Mouse (Mus musculus): Measurements from ENCODE around the gene Tomm20. TPM values are rescaled to one million over a fixed set of nuclear protein-coding genes. Genes with fewer than 3 reads are reported as not detected.

The Tomm20 gene
- polyA plus RNA-seq, 1 experiment = 131 TPM

DNA sequence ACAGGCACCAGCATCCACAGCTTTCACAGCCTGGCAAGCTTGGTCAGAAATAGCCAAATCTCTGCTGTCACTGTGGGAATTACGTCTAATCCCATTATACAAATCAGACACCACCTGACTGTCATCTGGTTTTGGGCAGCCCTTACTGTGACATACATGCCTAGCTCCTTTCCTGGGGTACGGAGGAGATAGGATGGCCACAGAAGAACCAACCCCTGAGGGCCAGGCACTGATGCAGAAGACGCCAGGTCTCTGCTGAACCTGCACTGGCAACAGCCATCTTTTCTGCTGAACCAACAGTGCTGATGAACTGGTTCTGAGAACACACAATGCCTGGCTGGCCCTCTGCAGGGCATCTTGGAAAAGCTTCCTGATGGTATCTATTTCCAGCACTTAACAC is 8.3 kb downstream of the Tomm20 start:
- no peaks in the 10 kb centered on the region; the same call in 1 of the 2 replicates for H3K4me1 ChIP-seq (ENCODE audit: control insufficient read depth, insufficient read depth, low read length)

DNA sequence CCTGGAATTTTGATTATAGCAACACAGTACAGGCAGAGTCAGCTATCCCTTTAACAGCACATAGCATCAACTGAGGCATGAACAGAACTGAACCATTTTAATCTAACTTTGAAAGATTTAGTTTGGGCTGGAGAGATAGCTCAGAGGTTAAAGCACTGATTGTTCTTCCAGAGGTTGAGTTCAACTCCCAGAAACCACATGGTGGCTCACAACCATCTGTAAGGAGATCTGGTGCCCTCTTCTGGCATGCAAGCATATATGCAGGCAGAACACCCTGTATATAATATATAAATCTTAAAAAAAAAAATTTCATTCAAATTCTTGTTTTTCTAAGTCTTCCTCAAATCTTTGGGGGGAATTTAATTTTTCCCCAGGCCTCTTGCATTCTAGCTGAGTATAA is 9.7 kb downstream of the Tomm20 start:
- H3K36me3 ChIP-seq (ENCODE audit: control insufficient read depth, insufficient read depth, low read length) = peaks cover 4% of the 10 kb centered on the region
- H3K27me3 ChIP-seq (ENCODE audit: control insufficient read depth, insufficient read depth, low read length) = no peaks in the 10 kb centered on the region
- TF ChIP-seq CTCF (IDR thresholded peaks at IDR 0.05; ENCODE audit: control insufficient read depth, insufficient read depth, insufficient replicate concordance, low read depth, low read length) (no peak), POLR2A (IDR thresholded peaks at IDR 0.05; ENCODE audit: control insufficient read depth, low read depth, low read length) (no peak)
- H3K4me1 ChIP-seq (ENCODE audit: control insufficient read depth, insufficient read depth, low read length) = no peaks in the 10 kb centered on the region; the same call in 1 of the 2 replicates
- no peak overlapping the region for H3K27ac ChIP-seq (ENCODE audit: control insufficient read depth, insufficient read depth, low read depth, low read length)
- H3K4me3 ChIP-seq (ENCODE audit: control insufficient read depth, low read depth, low read length) = no peak overlapping the region

More for the DNA sequence above, 8.3 kb downstream of the Tomm20 start:
- Histone ChIP-seq H3K27me3 (ENCODE audit: control insufficient read depth, insufficient read depth, low read length) (no peaks in the 10 kb centered on the region), H3K27ac (ENCODE audit: control insufficient read depth, insufficient read depth, low read depth, low read length) (no peak overlapping the region), H3K4me3 (ENCODE audit: control insufficient read depth, low read depth, low read length) (no peak overlapping the region), H3K36me3 (ENCODE audit: control insufficient read depth, insufficient read depth, low read length) (peaks cover 4% of the 10 kb centered on the region)
- no peak for TF ChIP-seq CTCF (IDR thresholded peaks at IDR 0.05; ENCODE audit: control insufficient read depth, insufficient read depth, insufficient replicate concordance, low read depth, low read length)
- TF ChIP-seq POLR2A (IDR thresholded peaks at IDR 0.05; ENCODE audit: control insufficient read depth, low read depth, low read length) = no peak

- H3K4me1 ChIP-seq (ENCODE audit: control insufficient read depth, insufficient read depth, low read length) = no peaks in the 10 kb centered on the region; the same call in 1 of the 2 replicates
- H3K4me3 ChIP-seq (ENCODE audit: control insufficient read depth, low read depth, low read length) = no peak overlapping the region
- H3K36me3 ChIP-seq (ENCODE audit: control insufficient read depth, insufficient read depth, low read length) = peaks cover 4% of the 10 kb centered on the region
- H3K27ac ChIP-seq (ENCODE audit: control insufficient read depth, insufficient read depth, low read depth, low read length) = no peak overlapping the region
- H3K27me3 ChIP-seq (ENCODE audit: control insufficient read depth, insufficient read depth, low read length) = no peaks in the 10 kb centered on the region
- TF ChIP-seq CTCF (IDR thresholded peaks at IDR 0.05; ENCODE audit: control insufficient read depth, insufficient read depth, insufficient replicate concordance, low read depth, low read length) (no peak), POLR2A (IDR thresholded peaks at IDR 0.05; ENCODE audit: control insufficient read depth, low read depth, low read length) (no peak)
These were observed 10.3 kb downstream of the Tomm20 start for GRCm38 (mm10) chr8:126935387-126935786.

- no peak for TF ChIP-seq POLR2A (IDR thresholded peaks at IDR 0.05; ENCODE audit: control insufficient read depth, low read depth, low read length)
- TF ChIP-seq CTCF (IDR thresholded peaks at IDR 0.05; ENCODE audit: control insufficient read depth, insufficient read depth, insufficient replicate concordance, low read depth, low read length) = no peak
- H3K4me1 ChIP-seq (ENCODE audit: control insufficient read depth, insufficient read depth, low read length) = no peaks in the 10 kb centered on the region; the same call in 1 of the 2 replicates
- H3K36me3 ChIP-seq (ENCODE audit: control insufficient read depth, insufficient read depth, low read length) = peaks cover 4% of the 10 kb centered on the region
- H3K27ac ChIP-seq (ENCODE audit: control insufficient read depth, insufficient read depth, low read depth, low read length) = no peak overlapping the region
- H3K4me3 ChIP-seq (ENCODE audit: control insufficient read depth, low read depth, low read length) = no peak overlapping the region
- H3K27me3 ChIP-seq (ENCODE audit: control insufficient read depth, insufficient read depth, low read length) = no peaks in the 10 kb centered on the region
These were observed 13.0 kb downstream of the Tomm20 start for GRCm38 (mm10) chr8:126932656-126933055.

DNA sequence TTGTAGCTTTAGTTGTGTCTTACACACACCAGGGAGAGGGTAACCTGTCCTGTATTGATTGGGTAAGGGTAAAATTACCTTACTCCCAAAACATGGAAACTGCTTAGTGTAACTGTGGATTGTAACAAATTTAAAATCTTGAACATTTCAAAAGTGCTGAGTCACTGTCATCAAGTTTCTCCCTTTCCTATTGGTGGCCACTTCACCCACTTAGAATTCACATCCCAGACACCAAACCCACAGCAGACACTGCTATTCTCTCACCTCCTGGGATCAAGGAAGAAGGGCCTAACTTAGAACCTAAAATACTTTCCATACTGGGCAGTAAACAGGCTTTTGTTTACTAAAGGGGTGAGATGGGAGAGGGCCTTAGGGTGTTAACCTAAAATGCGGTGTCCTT is 13.4 kb downstream of the Tomm20 start:
- Histone ChIP-seq H3K36me3 (ENCODE audit: control insufficient read depth, insufficient read depth, low read length) (peaks cover 4% of the 10 kb centered on the region), H3K27me3 (ENCODE audit: control insufficient read depth, insufficient read depth, low read length) (no peaks in the 10 kb centered on the region), H3K4me3 (ENCODE audit: control insufficient read depth, low read depth, low read length) (no peak overlapping the region), H3K27ac (ENCODE audit: control insufficient read depth, insufficient read depth, low read depth, low read length) (no peak overlapping the region), H3K4me1 (ENCODE audit: control insufficient read depth, insufficient read depth, low read length) (no peaks in the 10 kb centered on the region; the same call in 1 of the 2 replicates)
- TF ChIP-seq POLR2A (IDR thresholded peaks at IDR 0.05; ENCODE audit: control insufficient read depth, low read depth, low read length) (no peak), CTCF (IDR thresholded peaks at IDR 0.05; ENCODE audit: control insufficient read depth, insufficient read depth, insufficient replicate concordance, low read depth, low read length) (no peak)

DNA sequence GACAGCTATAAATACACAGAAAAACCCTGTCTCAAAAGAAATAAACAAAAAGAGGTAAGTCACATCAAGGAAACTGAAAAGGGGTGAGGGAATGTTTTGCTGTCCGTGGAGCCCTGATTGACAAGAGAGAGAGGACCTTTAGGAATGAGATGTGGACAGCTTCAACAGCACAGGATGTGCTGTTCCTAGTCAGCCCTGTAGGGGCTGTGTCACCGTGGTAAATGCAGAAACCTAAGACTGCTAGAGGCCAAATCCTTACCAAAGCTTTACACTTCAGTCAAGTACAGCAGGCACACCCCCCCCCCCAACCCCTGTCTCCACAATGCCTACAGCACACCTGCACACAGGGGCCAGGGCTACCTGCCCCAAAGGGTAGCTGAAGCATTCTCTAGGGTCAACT is 13.9 kb downstream of the Tomm20 start:
- TF ChIP-seq POLR2A (IDR thresholded peaks at IDR 0.05; ENCODE audit: control insufficient read depth, low read depth, low read length) = no peak
- TF ChIP-seq CTCF (IDR thresholded peaks at IDR 0.05; ENCODE audit: control insufficient read depth, insufficient read depth, insufficient replicate concordance, low read depth, low read length) = no peak
- Histone ChIP-seq H3K36me3 (ENCODE audit: control insufficient read depth, insufficient read depth, low read length) (peaks cover 3% of the 10 kb centered on the region), H3K4me3 (ENCODE audit: control insufficient read depth, low read depth, low read length) (no peak overlapping the region), H3K27me3 (ENCODE audit: control insufficient read depth, insufficient read depth, low read length) (no peaks in the 10 kb centered on the region), H3K4me1 (ENCODE audit: control insufficient read depth, insufficient read depth, low read length) (no peaks in the 10 kb centered on the region; the same call in 1 of the 2 replicates), H3K27ac (ENCODE audit: control insufficient read depth, insufficient read depth, low read depth, low read length) (no peak overlapping the region)

DNA sequence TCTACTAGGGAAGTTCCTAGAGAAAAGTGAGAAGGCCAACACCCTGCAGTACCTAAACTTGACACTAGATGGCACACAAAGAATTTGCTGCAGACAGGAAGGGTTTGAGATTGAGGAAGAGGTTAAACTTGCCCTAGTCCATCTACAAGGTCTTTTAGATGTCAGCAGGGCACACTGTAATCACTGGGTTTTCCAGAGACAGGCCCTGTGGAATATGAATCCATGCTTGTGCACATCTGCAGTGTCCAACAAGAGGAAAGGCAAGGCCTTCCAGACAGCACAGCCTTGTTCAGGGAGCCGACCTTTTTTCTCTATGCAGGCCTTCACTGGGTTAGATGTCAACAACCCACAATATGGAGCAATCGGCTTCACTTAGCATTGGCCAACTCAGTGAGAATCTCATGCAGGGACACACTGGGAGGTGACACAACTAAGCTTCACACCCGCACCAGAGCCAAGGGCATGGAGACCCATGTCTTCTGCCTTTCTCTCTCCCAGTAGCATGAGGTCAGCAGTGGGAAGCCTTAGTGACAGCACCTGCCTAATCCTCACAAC is 16.0 kb downstream of the Tomm20 start:
- H3K27me3 ChIP-seq (ENCODE audit: control insufficient read depth, insufficient read depth, low read length) = no peaks in the 10 kb centered on the region
- no peak overlapping the region for H3K4me3 ChIP-seq (ENCODE audit: control insufficient read depth, low read depth, low read length)
- 0 out of 2 replicates have a peak overlapping the region, but pooled peaks have one; percentile 21 for H3K27ac ChIP-seq (ENCODE audit: control insufficient read depth, insufficient read depth, low read depth, low read length)
- no peak for TF ChIP-seq POLR2A (IDR thresholded peaks at IDR 0.05; ENCODE audit: control insufficient read depth, low read depth, low read length)
- no peak for TF ChIP-seq CTCF (IDR thresholded peaks at IDR 0.05; ENCODE audit: control insufficient read depth, insufficient read depth, insufficient replicate concordance, low read depth, low read length)
- no peaks in the 10 kb centered on the region; the same call in 1 of the 2 replicates for H3K4me1 ChIP-seq (ENCODE audit: control insufficient read depth, insufficient read depth, low read length)
- H3K36me3 ChIP-seq (ENCODE audit: control insufficient read depth, insufficient read depth, low read length) = no peaks in the 10 kb centered on the region; the same call in none of the 2 replicates
